Mouse (Mus musculus): ENCODE results near the gene Mcoln3.

Gene Mcoln3

DNA sequence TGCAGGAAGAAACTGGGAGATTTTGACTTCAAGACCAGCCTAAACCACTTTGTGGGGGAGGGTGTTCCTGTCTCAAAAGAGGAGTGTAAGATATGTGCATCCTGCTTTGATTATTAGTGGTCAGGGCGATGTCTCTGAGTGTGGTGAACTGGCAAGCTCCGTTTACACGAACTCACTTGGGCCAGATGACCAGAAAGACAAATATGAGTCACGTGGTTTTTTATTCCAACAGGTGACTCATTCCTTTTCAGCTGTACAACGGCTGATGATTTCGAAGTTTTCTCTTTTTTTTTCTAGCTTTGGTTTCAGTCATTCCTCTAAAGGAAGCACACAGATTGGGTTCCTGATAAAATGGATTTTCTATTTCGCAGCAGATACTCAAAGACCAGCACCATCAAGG is 60.0 kb downstream of the Mcoln3 start:
- WGBS: 69% methylated on average over 7 of the region's 7 CpGs

DNA sequence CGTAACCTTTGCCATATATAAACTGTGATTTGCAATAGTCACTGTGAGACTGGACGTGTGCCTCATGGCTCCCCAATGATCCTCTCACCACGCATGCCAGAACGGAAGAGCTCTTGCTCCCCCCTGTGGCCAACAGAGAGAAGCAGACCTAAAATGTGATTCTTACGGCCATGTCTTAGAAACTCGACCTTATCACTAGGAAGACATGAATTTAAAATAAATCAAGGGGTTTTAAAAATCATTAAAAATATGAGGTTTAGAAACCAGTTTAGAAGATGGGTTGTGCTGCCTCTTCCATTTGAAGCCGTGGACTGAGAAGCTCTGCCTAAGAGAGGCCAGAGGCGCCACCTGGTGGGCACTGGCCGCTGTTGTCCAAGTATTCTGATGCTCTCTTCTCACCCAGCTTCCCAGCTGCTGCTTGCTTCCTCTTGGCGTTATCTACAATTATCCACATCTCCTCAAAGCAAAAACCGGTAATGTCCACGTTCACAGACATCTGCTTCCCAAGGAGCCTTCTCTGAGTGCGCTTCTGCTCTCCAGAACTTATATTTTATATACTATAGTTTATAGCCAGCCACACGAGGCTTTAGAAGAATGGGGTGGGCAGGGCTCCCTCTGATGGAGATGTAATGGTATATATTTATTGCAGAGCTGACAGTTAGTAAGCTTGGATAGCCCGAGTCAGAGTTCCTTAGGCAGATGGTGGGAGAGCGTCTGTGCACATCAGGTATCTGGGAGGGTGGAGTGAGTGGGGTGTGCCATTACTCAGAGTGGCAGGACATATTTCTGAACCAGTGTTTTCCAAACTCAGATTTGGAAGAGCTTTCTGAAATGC is 60.7 kb downstream of the Mcoln3 start:
- WGBS: 2% methylated on average over 16 of the region's 16 CpGs

- 39% methylated on average over 2 of the region's 2 CpGs for WGBS
Measured at GRCm38 (mm10) chr3:146180341-146180740, 63.1 kb downstream of the Mcoln3 start.

- 38% methylated on average over 3 of the region's 3 CpGs for WGBS
Measured at GRCm38 (mm10) chr3:146180986-146181385, 63.7 kb downstream of the Mcoln3 start.

GRCm38 (mm10) chr3:146184992-146185657 is 67.9 kb downstream of the Mcoln3 start:
- WGBS: 24% methylated on average over 13 of the region's 13 CpGs

DNA sequence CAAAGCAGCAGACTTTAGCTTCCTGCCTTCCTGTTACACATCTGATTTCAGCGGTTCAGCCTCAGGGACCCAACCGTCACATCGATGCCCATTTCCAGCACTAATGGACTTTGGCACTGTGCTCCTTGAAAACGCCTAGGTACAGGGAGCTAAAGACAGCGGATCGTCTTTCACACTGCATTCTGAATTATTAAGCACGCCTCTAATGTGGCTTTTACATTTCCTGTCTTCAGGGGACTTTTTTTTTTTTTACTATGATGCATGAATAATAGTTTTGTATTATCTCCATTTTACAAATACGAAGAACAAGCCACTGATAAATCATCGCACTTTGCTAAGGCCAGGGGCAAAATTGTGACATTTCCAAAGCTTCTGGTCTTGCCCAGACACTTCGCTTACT is 68.8 kb downstream of the Mcoln3 start:
- 92% methylated on average over 10 of the region's 10 CpGs for WGBS

DNA sequence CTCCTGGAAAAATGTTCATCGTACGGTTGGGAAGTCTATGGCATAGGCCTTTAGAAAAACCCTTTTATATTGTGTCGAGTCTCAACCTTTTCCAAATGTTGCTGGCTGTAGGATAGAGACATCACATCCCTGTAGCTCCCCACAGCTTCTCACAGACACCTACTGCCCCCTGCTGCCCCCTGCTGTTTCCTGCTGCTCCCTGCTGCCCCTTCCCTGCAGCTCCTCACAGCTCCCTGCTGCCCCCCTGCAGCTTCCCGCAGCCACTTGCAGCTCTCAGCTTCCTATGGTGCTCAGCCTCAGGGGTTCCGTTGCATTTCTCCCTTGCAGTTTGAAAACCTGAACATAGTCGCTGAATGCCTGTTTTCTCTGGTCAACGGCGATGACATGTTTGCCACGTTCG is 72.7 kb downstream of the Mcoln3 start:
- 74% methylated on average over 10 of the region's 10 CpGs for WGBS
